Mouse (Mus musculus): ENCODE data around the gene Fut1. TPM values are rescaled to one million over a fixed set of nuclear protein-coding genes. Genes with fewer than 3 reads are reported as not detected.

The Fut1 gene
- not detected for polyA plus RNA-seq (2014; fragmentation: Illumina TruSeq; extraction: RNeasy Lipid Tissue Mini Kit (QIAGEN cat#74804); ENCODE audit: low read depth, low replicate concordance)

GRCm38 (mm10) chr7:45617042-45617695 lies at the start of gene Fut1:
Gene Fut1 (plus strand): TSS chr7:45617289.

DNA sequence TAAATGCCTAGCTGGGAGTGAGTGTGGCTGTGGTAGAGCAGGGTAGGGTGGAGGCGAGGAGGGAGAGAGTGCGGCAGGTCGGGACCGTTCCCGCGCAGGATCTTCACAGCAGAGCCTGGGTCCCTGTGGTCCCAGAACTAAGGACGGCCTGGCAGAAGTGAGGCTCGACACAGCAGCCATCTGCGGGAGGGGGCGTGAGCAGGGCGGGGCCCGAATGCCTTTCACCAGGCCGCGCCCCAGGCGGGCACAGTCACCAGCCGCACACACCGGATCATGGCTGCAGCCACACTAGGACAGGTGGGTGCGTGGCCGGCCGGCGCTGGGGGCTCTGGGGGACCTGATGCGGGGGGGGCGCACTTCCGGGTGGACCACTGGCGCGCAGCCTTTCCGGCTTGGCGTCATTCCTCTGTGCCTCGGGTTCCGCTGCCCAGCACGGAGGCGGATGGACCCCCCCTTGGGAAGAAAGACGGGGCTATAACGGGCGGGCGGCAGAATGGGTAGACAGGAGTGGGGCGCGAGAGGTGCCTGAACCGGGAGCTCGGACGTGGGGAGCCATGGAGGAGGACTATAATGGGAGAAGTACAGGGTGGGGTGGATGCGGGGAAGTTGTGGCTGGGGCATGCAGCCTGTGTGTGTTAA lies 46.9 kb upstream of the Fut1 start, which contains the start of gene Bcat2:
Gene Bcat2, plus strand, starts transcription at position 51 of the 639 bp plus-strand sequence.

GRCm38 (mm10) chr7:45621443-45621842 lies 4.4 kb downstream of the Fut1 start, which contains the start of gene Izumo1:
Gene Izumo1 (plus strand): TSS chr7:45621811.

GRCm38 (mm10) chr7:45627261-45627660 lies 10.2 kb downstream of the Fut1 start, which contains the start of gene Rasip1:
Gene Rasip1 (plus strand): TSS chr7:45627488.

GRCm38 (mm10) chr7:45639561-45640027 lies 22.5 kb downstream of the Fut1 start, which contains the start of gene Mamstr:
Gene Mamstr (plus strand): TSS chr7:45639977.

DNA sequence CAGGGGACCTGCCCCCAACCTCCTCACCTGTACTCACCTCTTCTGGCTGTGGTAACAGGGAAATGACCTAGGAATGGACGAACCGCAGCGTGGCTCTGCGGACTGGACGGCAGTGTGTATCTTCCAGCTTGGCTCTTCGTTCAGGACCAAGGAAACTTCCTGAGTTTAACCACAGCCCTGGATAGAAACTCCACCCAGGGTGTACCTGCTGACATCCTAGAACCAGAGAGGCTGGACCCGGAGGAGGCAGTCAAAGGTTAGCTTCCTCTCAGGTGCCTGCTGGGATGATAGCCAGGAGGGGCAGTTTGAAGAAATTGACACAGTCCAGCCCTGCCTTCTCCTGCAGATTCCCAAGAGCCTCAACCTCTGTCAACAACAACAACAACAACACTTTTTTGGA lies 49.1 kb downstream of the Fut1 start, which contains the start of gene Fut2:
Gene Fut2, minus strand, starts transcription at position 234 of the 400 bp plus-strand sequence.

Other genes starting within 250 kb of the Fut1 start
- not detected for gene Lin7b, start 246.7 kb upstream of the Fut1 start, polyA plus RNA-seq (2014; fragmentation: Illumina TruSeq; extraction: RNeasy Lipid Tissue Mini Kit (QIAGEN cat#74804); ENCODE audit: low read depth, low replicate concordance)
- 36.2 TPM for gene Snrnp70, start 221.5 kb upstream of the Fut1 start, polyA plus RNA-seq (2014; fragmentation: Illumina TruSeq; extraction: RNeasy Lipid Tissue Mini Kit (QIAGEN cat#74804); ENCODE audit: low read depth, low replicate concordance)
- not detected for gene Kcna7, start 211.6 kb upstream of the Fut1 start, polyA plus RNA-seq (2014; fragmentation: Illumina TruSeq; extraction: RNeasy Lipid Tissue Mini Kit (QIAGEN cat#74804); ENCODE audit: low read depth, low replicate concordance)
- gene Ntf5, start 203.6 kb upstream of the Fut1 start, polyA plus RNA-seq (2014; fragmentation: Illumina TruSeq; extraction: RNeasy Lipid Tissue Mini Kit (QIAGEN cat#74804); ENCODE audit: low read depth, low replicate concordance) = not detected
- not detected for gene Lhb, start 196.5 kb upstream of the Fut1 start, polyA plus RNA-seq (2014; fragmentation: Illumina TruSeq; extraction: RNeasy Lipid Tissue Mini Kit (QIAGEN cat#74804); ENCODE audit: low read depth, low replicate concordance)
- gene Gys1, start 182.4 kb upstream of the Fut1 start, polyA plus RNA-seq (2014; fragmentation: Illumina TruSeq; extraction: RNeasy Lipid Tissue Mini Kit (QIAGEN cat#74804); ENCODE audit: low read depth, low replicate concordance) = 0.64 TPM
- 0.58 TPM for gene Ruvbl2, start 179.2 kb upstream of the Fut1 start, polyA plus RNA-seq (2014; fragmentation: Illumina TruSeq; extraction: RNeasy Lipid Tissue Mini Kit (QIAGEN cat#74804); ENCODE audit: low read depth, low replicate concordance)
- gene Ftl1, start 157.4 kb upstream of the Fut1 start, polyA plus RNA-seq (2014; fragmentation: Illumina TruSeq; extraction: RNeasy Lipid Tissue Mini Kit (QIAGEN cat#74804); ENCODE audit: low read depth, low replicate concordance) = 81.8 TPM
- gene Bax, start 150.4 kb upstream of the Fut1 start, polyA plus RNA-seq (2014; fragmentation: Illumina TruSeq; extraction: RNeasy Lipid Tissue Mini Kit (QIAGEN cat#74804); ENCODE audit: low read depth, low replicate concordance) = 0.79 TPM
- gene Tulp2, start 135.4 kb upstream of the Fut1 start, polyA plus RNA-seq (2014; fragmentation: Illumina TruSeq; extraction: RNeasy Lipid Tissue Mini Kit (QIAGEN cat#74804); ENCODE audit: low read depth, low replicate concordance) = not detected
- not detected for gene Gm45808, start 130.5 kb upstream of the Fut1 start, polyA plus RNA-seq (2014; fragmentation: Illumina TruSeq; extraction: RNeasy Lipid Tissue Mini Kit (QIAGEN cat#74804); ENCODE audit: low read depth, low replicate concordance)
- 85.8 TPM for gene Dhdh, start 128.5 kb upstream of the Fut1 start, polyA plus RNA-seq (2014; fragmentation: Illumina TruSeq; extraction: RNeasy Lipid Tissue Mini Kit (QIAGEN cat#74804); ENCODE audit: low read depth, low replicate concordance)
- gene Nucb1, start 106.9 kb upstream of the Fut1 start, polyA plus RNA-seq (2014; fragmentation: Illumina TruSeq; extraction: RNeasy Lipid Tissue Mini Kit (QIAGEN cat#74804); ENCODE audit: low read depth, low replicate concordance) = 38.2 TPM
- gene Ppp1r15a, start 91.0 kb upstream of the Fut1 start, polyA plus RNA-seq (2014; fragmentation: Illumina TruSeq; extraction: RNeasy Lipid Tissue Mini Kit (QIAGEN cat#74804); ENCODE audit: low read depth, low replicate concordance) = 0.95 TPM
- not detected for gene Plekha4, start 91.0 kb upstream of the Fut1 start, polyA plus RNA-seq (2014; fragmentation: Illumina TruSeq; extraction: RNeasy Lipid Tissue Mini Kit (QIAGEN cat#74804); ENCODE audit: low read depth, low replicate concordance)
- gene Hsd17b14, start 62.4 kb upstream of the Fut1 start, polyA plus RNA-seq (2014; fragmentation: Illumina TruSeq; extraction: RNeasy Lipid Tissue Mini Kit (QIAGEN cat#74804); ENCODE audit: low read depth, low replicate concordance) = not detected
- gene Bcat2, start 47.1 kb upstream of the Fut1 start, polyA plus RNA-seq (2014; fragmentation: Illumina TruSeq; extraction: RNeasy Lipid Tissue Mini Kit (QIAGEN cat#74804); ENCODE audit: low read depth, low replicate concordance) = 3.7 TPM
- gene Fgf21, start 1.8 kb upstream of the Fut1 start, polyA plus RNA-seq (2014; fragmentation: Illumina TruSeq; extraction: RNeasy Lipid Tissue Mini Kit (QIAGEN cat#74804); ENCODE audit: low read depth, low replicate concordance) = not detected
- not detected for gene Izumo1, start 4.5 kb downstream of the Fut1 start, polyA plus RNA-seq (2014; fragmentation: Illumina TruSeq; extraction: RNeasy Lipid Tissue Mini Kit (QIAGEN cat#74804); ENCODE audit: low read depth, low replicate concordance)
- not detected for gene Rasip1, start 10.2 kb downstream of the Fut1 start, polyA plus RNA-seq (2014; fragmentation: Illumina TruSeq; extraction: RNeasy Lipid Tissue Mini Kit (QIAGEN cat#74804); ENCODE audit: low read depth, low replicate concordance)
- not detected for gene Mamstr, start 22.7 kb downstream of the Fut1 start, polyA plus RNA-seq (2014; fragmentation: Illumina TruSeq; extraction: RNeasy Lipid Tissue Mini Kit (QIAGEN cat#74804); ENCODE audit: low read depth, low replicate concordance)
- not detected for gene Fut2, start 49.1 kb downstream of the Fut1 start, polyA plus RNA-seq (2014; fragmentation: Illumina TruSeq; extraction: RNeasy Lipid Tissue Mini Kit (QIAGEN cat#74804); ENCODE audit: low read depth, low replicate concordance)
- gene Ntn5, start 66.7 kb downstream of the Fut1 start, polyA plus RNA-seq (2014; fragmentation: Illumina TruSeq; extraction: RNeasy Lipid Tissue Mini Kit (QIAGEN cat#74804); ENCODE audit: low read depth, low replicate concordance) = not detected
- gene Sec1, start 77.1 kb downstream of the Fut1 start, polyA plus RNA-seq (2014; fragmentation: Illumina TruSeq; extraction: RNeasy Lipid Tissue Mini Kit (QIAGEN cat#74804); ENCODE audit: low read depth, low replicate concordance) = not detected
- not detected for gene Car11, start 82.6 kb downstream of the Fut1 start, polyA plus RNA-seq (2014; fragmentation: Illumina TruSeq; extraction: RNeasy Lipid Tissue Mini Kit (QIAGEN cat#74804); ENCODE audit: low read depth, low replicate concordance)
- 2.3 TPM for gene Dbp, start 87.8 kb downstream of the Fut1 start, polyA plus RNA-seq (2014; fragmentation: Illumina TruSeq; extraction: RNeasy Lipid Tissue Mini Kit (QIAGEN cat#74804); ENCODE audit: low read depth, low replicate concordance)
- 8.0 TPM for gene Rpl18, start 98.2 kb downstream of the Fut1 start, polyA plus RNA-seq (2014; fragmentation: Illumina TruSeq; extraction: RNeasy Lipid Tissue Mini Kit (QIAGEN cat#74804); ENCODE audit: low read depth, low replicate concordance)
- 1.6 TPM for gene Sphk2, start 100.7 kb downstream of the Fut1 start, polyA plus RNA-seq (2014; fragmentation: Illumina TruSeq; extraction: RNeasy Lipid Tissue Mini Kit (QIAGEN cat#74804); ENCODE audit: low read depth, low replicate concordance)
- not detected for gene Fam83e, start 103.9 kb downstream of the Fut1 start, polyA plus RNA-seq (2014; fragmentation: Illumina TruSeq; extraction: RNeasy Lipid Tissue Mini Kit (QIAGEN cat#74804); ENCODE audit: low read depth, low replicate concordance)
- gene Spaca4, start 108.5 kb downstream of the Fut1 start, polyA plus RNA-seq (2014; fragmentation: Illumina TruSeq; extraction: RNeasy Lipid Tissue Mini Kit (QIAGEN cat#74804); ENCODE audit: low read depth, low replicate concordance) = not detected
- not detected for gene Lmtk3, start 166.4 kb downstream of the Fut1 start, polyA plus RNA-seq (2014; fragmentation: Illumina TruSeq; extraction: RNeasy Lipid Tissue Mini Kit (QIAGEN cat#74804); ENCODE audit: low read depth, low replicate concordance)
- not detected for gene Sult2b1, start 167.4 kb downstream of the Fut1 start, polyA plus RNA-seq (2014; fragmentation: Illumina TruSeq; extraction: RNeasy Lipid Tissue Mini Kit (QIAGEN cat#74804); ENCODE audit: low read depth, low replicate concordance)
- 9.5 TPM for gene Cyth2, start 197.3 kb downstream of the Fut1 start, polyA plus RNA-seq (2014; fragmentation: Illumina TruSeq; extraction: RNeasy Lipid Tissue Mini Kit (QIAGEN cat#74804); ENCODE audit: low read depth, low replicate concordance)
- not detected for gene Kcnj14, start 207.5 kb downstream of the Fut1 start, polyA plus RNA-seq (2014; fragmentation: Illumina TruSeq; extraction: RNeasy Lipid Tissue Mini Kit (QIAGEN cat#74804); ENCODE audit: low read depth, low replicate concordance)
- gene Grwd1, start 213.7 kb downstream of the Fut1 start, polyA plus RNA-seq (2014; fragmentation: Illumina TruSeq; extraction: RNeasy Lipid Tissue Mini Kit (QIAGEN cat#74804); ENCODE audit: low read depth, low replicate concordance) = 0.66 TPM